Mouse (Mus musculus): ENCODE measurements at regions not wholly inside any gene's neighbourhood (a gene's known extent, or its start where the extent isn't known, plus 50 kb on each side); places are given as distances from the start of the nearest gene placed in this dataset.

GRCm38 (mm10) chr7:130015375-130016014, 423.8 kb downstream of the Wdr11 start:
- no peak overlapping the region for H3K27ac ChIP-seq (ENCODE audit: insufficient read depth, low read length)
- H3K4me3 ChIP-seq (replicated peaks; ENCODE audit: insufficient read depth, low read depth, low read length), result no peak overlapping the region
- no peaks in the 10 kb centered on the region for H3K27me3 ChIP-seq (ENCODE audit: control insufficient read depth, insufficient read depth, low read length)
- H3K4me1 ChIP-seq (ENCODE audit: control insufficient read depth, insufficient read depth, low read length), result no peaks in the 10 kb centered on the region
- whole genome bisulfite sequencing, result 85% methylated on average over 5 of the region's 5 CpGs
- no peak for DNase-seq
- no peak for TF ChIP-seq CTCF (IDR thresholded peaks at IDR 0.05; ENCODE audit: borderline replicate concordance, insufficient read depth, low read depth, low read length)
- no peak for TF ChIP-seq POLR2A (IDR thresholded peaks at IDR 0.05; ENCODE audit: borderline replicate concordance, insufficient read depth, low read length)

DNA sequence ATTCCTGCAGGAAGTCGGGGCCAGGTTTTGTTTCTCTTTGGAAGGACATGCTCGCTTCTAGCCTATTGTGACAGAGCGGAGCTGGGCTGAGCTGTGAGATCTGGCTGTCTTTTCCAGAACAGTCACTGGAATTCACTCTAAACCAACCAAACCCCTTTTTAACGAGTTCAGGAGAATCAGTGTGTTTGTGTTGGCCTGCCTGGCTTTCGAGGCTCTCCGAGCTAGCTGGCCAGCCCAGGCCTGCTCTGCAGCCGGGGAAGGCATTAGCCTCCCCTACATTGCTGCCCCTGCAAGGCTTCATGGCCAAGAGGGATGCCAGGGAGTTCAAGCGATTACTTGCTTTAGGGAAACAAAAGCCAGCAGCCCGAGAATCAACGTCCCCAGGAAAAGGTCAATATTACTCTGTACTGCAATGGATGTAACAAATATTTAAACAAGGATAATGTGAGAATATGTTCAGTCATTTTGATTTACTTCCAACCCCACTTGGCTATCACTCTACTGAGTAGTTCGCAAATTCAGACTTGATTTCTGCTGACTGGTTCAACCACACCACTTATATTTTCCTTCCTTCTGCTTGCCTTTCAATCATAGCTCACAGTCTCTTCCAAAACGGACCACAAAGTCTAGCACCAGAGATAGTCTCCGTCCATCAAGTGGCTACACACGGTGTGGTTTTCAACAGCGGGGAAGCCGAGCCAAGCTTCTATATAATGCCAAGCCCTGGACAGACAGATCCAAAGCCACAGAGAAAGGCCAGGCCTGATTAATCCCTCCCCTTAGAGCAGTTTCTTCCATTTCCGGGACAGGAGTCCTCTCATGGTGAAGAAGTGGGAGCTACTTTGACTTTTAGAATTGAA, 424.6 kb downstream of the Wdr11 start:
- TF ChIP-seq POLR2A (IDR thresholded peaks at IDR 0.05; ENCODE audit: borderline replicate concordance, insufficient read depth, low read length) (no peak), CTCF (IDR thresholded peaks at IDR 0.05; ENCODE audit: borderline replicate concordance, insufficient read depth, low read depth, low read length) (no peak)
- no peaks in the 10 kb centered on the region for H3K4me1 ChIP-seq (ENCODE audit: control insufficient read depth, insufficient read depth, low read length)
- DNase-seq, result no peak
- 72% methylated on average over 17 of the region's 17 CpGs for WGBS
- no peak overlapping the region for H3K27ac ChIP-seq (ENCODE audit: insufficient read depth, low read length)
- H3K4me3 ChIP-seq (replicated peaks; ENCODE audit: insufficient read depth, low read depth, low read length), result no peak overlapping the region
- no peaks in the 10 kb centered on the region for H3K27me3 ChIP-seq (ENCODE audit: control insufficient read depth, insufficient read depth, low read length)

DNA sequence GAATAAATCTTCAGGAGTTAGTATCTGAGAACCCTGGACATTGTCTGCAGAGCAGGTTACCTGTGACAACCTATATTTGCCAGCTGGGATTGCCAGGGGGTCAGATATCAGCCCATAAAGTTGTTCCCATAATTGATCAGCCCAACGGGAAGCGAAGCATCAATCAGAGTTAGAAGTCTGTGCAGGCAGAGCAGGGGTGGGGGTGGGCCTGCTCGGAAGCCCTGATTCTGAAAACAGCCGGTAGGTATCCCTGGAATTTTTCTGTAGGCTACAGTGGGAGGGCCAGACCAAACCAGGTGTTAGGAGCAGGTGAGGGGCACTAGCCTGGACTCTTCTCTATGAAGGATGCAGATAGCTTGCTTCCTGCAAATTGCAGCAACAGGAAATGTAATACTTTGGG, 427.2 kb downstream of the Wdr11 start:
- Histone ChIP-seq H3K27me3 (ENCODE audit: control insufficient read depth, insufficient read depth, low read length) (no peaks in the 10 kb centered on the region), H3K27ac (ENCODE audit: insufficient read depth, low read length) (no peak overlapping the region), H3K4me3 (replicated peaks; ENCODE audit: insufficient read depth, low read depth, low read length) (no peak overlapping the region), H3K4me1 (ENCODE audit: control insufficient read depth, insufficient read depth, low read length) (no peaks in the 10 kb centered on the region)
- DNase-seq, result no peak
- WGBS, result 77% methylated on average over 4 of the region's 4 CpGs
- TF ChIP-seq POLR2A (IDR thresholded peaks at IDR 0.05; ENCODE audit: borderline replicate concordance, insufficient read depth, low read length) (no peak), CTCF (IDR thresholded peaks at IDR 0.05; ENCODE audit: borderline replicate concordance, insufficient read depth, low read depth, low read length) (no peak)

GRCm38 (mm10) chr7:130028945-130029344, 437.3 kb downstream of the Wdr11 start:
- peak in 1 of 2 experiments; percentile 14 for DNase-seq
- H3K27me3 ChIP-seq (ENCODE audit: control insufficient read depth, insufficient read depth, low read length), result no peaks in the 10 kb centered on the region
- no peaks in the 10 kb centered on the region for H3K4me1 ChIP-seq (ENCODE audit: control insufficient read depth, insufficient read depth, low read length)
- no peak for TF ChIP-seq POLR2A (IDR thresholded peaks at IDR 0.05; ENCODE audit: borderline replicate concordance, insufficient read depth, low read length)
- TF ChIP-seq CTCF (IDR thresholded peaks at IDR 0.05; ENCODE audit: borderline replicate concordance, insufficient read depth, low read depth, low read length), result no peak
- no peak overlapping the region for H3K27ac ChIP-seq (ENCODE audit: insufficient read depth, low read length)
- H3K4me3 ChIP-seq (replicated peaks; ENCODE audit: insufficient read depth, low read depth, low read length), result no peak overlapping the region

- WGBS, result 94% methylated on average over 4 of the region's 4 CpGs
- Histone ChIP-seq H3K4me3 (replicated peaks; ENCODE audit: insufficient read depth, low read depth, low read length) (no peak overlapping the region), H3K27me3 (ENCODE audit: control insufficient read depth, insufficient read depth, low read length) (no peaks in the 10 kb centered on the region)
These were observed 439.0 kb downstream of the Wdr11 start for GRCm38 (mm10) chr7:130030711-130031110.

GRCm38 (mm10) chr7:130036235-130036634, 444.6 kb downstream of the Wdr11 start:
- Histone ChIP-seq H3K4me3 (replicated peaks; ENCODE audit: insufficient read depth, low read depth, low read length) (no peak overlapping the region), H3K4me1 (ENCODE audit: control insufficient read depth, insufficient read depth, low read length) (no peaks in the 10 kb centered on the region), H3K27ac (ENCODE audit: insufficient read depth, low read length) (no peak overlapping the region), H3K27me3 (ENCODE audit: control insufficient read depth, insufficient read depth, low read length) (no peaks in the 10 kb centered on the region)
- WGBS, result 30% methylated on average over 5 of the region's 5 CpGs
- no peak for DNase-seq
- TF ChIP-seq POLR2A (IDR thresholded peaks at IDR 0.05; ENCODE audit: borderline replicate concordance, insufficient read depth, low read length), result no peak
- no peak for TF ChIP-seq CTCF (IDR thresholded peaks at IDR 0.05; ENCODE audit: borderline replicate concordance, insufficient read depth, low read depth, low read length)

More at GRCm38 (mm10) chr7:130030711-130031110, 439.0 kb downstream of the Wdr11 start:
- no peak overlapping the region for H3K27ac ChIP-seq (ENCODE audit: insufficient read depth, low read length)
- no peaks in the 10 kb centered on the region for H3K4me1 ChIP-seq (ENCODE audit: control insufficient read depth, insufficient read depth, low read length)
- TF ChIP-seq CTCF (IDR thresholded peaks at IDR 0.05; ENCODE audit: borderline replicate concordance, insufficient read depth, low read depth, low read length) (no peak), POLR2A (IDR thresholded peaks at IDR 0.05; ENCODE audit: borderline replicate concordance, insufficient read depth, low read length) (no peak)
- no peak for DNase-seq

GRCm38 (mm10) chr7:130036845-130037572, 445.3 kb downstream of the Wdr11 start:
- no peak for DNase-seq
- no peaks in the 10 kb centered on the region for H3K4me1 ChIP-seq (ENCODE audit: control insufficient read depth, insufficient read depth, low read length)
- TF ChIP-seq POLR2A (IDR thresholded peaks at IDR 0.05; ENCODE audit: borderline replicate concordance, insufficient read depth, low read length) (no peak), CTCF (IDR thresholded peaks at IDR 0.05; ENCODE audit: borderline replicate concordance, insufficient read depth, low read depth, low read length) (no peak)
- H3K27me3 ChIP-seq (ENCODE audit: control insufficient read depth, insufficient read depth, low read length), result no peaks in the 10 kb centered on the region
- WGBS, result 60% methylated on average over 8 of the region's 8 CpGs
- H3K4me3 ChIP-seq (replicated peaks; ENCODE audit: insufficient read depth, low read depth, low read length), result no peak overlapping the region
- no peak overlapping the region for H3K27ac ChIP-seq (ENCODE audit: insufficient read depth, low read length)
